Mouse (Mus musculus): ENCODE data around the gene Gramd4. TPM values are rescaled to one million over a fixed set of nuclear protein-coding genes. Genes with fewer than 3 reads are reported as not detected.
A peak's percentile ranks its signal among the peaks of the same experiment; 100 is the strongest.

Gene Gramd4
- total and polyA plus RNA-seq, 2 experiments from 2014 or later: 16.2 to 35.0 TPM

DNA sequence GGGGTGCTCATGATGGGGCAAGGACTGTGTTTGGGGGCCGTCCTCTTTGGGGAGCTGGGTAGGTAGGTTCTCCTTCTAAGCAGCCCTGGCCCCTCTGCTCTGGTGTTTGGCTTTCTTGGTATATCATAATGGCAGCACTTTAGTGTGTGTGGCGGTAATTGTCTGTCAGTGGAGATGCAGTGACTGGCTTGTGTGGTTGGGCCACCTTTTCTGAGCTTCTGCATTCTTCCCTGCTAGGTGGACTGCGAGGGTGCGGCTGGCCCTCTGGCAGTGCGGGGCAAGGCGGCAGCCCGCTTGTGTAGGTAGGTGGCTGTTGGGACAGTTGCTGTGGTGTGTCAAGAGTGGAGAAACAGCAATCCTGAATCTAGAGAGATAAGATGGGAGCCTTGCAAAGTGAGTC is 3.7 kb downstream of the Gramd4 start:
- 89% methylated on average over 7 of the region's 7 CpGs for WGBS
- H3K4me2 ChIP-seq (ENCODE audit: low read depth, low read length): peak overlapping the region; percentile 94; the same call in 1 of the 2 replicates
- H3K9me3 ChIP-seq (replicated peaks; ENCODE audit: control insufficient read depth, low read length): no peaks in the 10 kb centered on the region
- DNase-seq (ENCODE audit: low spot score) (no peak), ATAC-seq (ENCODE audit: insufficient read depth, low read depth) (no peak)
- no peak overlapping the region for H3K9ac ChIP-seq (replicated peaks; ENCODE audit: low read depth, low read length)
- no peak overlapping the region for H3K4me3 ChIP-seq (ENCODE audit: low read depth, low read length)
- TF ChIP-seq EP300 (IDR thresholded peaks at IDR 0.05; ENCODE audit: low read depth) (no peak), CTCF (IDR thresholded peaks at IDR 0.05; ENCODE audit: low read depth) (no peak)
- peaks cover 51% of the 10 kb centered on the region for H3K4me1 ChIP-seq (ENCODE audit: control insufficient read depth, insufficient read depth)
- no peaks in the 10 kb centered on the region for H3K36me3 ChIP-seq (replicated peaks; ENCODE audit: control insufficient read depth, insufficient read depth, low read length)
- no peaks in the 10 kb centered on the region for H3K27me3 ChIP-seq (ENCODE audit: control insufficient read depth, insufficient read depth, low read length)
- H3K27ac ChIP-seq (ENCODE audit: low read depth): no peak overlapping the region

GRCm38 (mm10) chr15:86061848-86062481 is 4.5 kb downstream of the Gramd4 start:
- Histone ChIP-seq H3K27me3 (ENCODE audit: control insufficient read depth, insufficient read depth, low read length) (no peaks in the 10 kb centered on the region), H3K27ac (ENCODE audit: low read depth) (no peak overlapping the region), H3K9ac (replicated peaks; ENCODE audit: low read depth, low read length) (no peak overlapping the region), H3K4me2 (ENCODE audit: low read depth, low read length) (peak overlapping the region; percentile 2; the same call in 1 of the 2 replicates), H3K9me3 (replicated peaks; ENCODE audit: control insufficient read depth, low read length) (no peaks in the 10 kb centered on the region), H3K4me1 (ENCODE audit: control insufficient read depth, insufficient read depth) (peaks cover 57% of the 10 kb centered on the region), H3K4me3 (ENCODE audit: low read depth, low read length) (no peak overlapping the region), H3K36me3 (replicated peaks; ENCODE audit: control insufficient read depth, insufficient read depth, low read length) (no peaks in the 10 kb centered on the region)
- WGBS: 55% methylated on average over 6 of the region's 6 CpGs
- no peak for TF ChIP-seq CTCF (IDR thresholded peaks at IDR 0.05; ENCODE audit: low read depth)
- no peak for TF ChIP-seq EP300 (IDR thresholded peaks at IDR 0.05; ENCODE audit: low read depth)
- ATAC-seq (ENCODE audit: insufficient read depth, low read depth) (no peak), DNase-seq (ENCODE audit: low spot score) (no peak)

- H3K27ac ChIP-seq (ENCODE audit: low read depth): no peak overlapping the region
- no peaks in the 10 kb centered on the region for H3K9me3 ChIP-seq (replicated peaks; ENCODE audit: control insufficient read depth, low read length)
- ATAC-seq (ENCODE audit: insufficient read depth, low read depth) (no peak), DNase-seq (ENCODE audit: low spot score) (no peak)
- H3K36me3 ChIP-seq (replicated peaks; ENCODE audit: control insufficient read depth, insufficient read depth, low read length): no peaks in the 10 kb centered on the region
- no peak overlapping the region for H3K9ac ChIP-seq (replicated peaks; ENCODE audit: low read depth, low read length)
- H3K27me3 ChIP-seq (ENCODE audit: control insufficient read depth, insufficient read depth, low read length): no peaks in the 10 kb centered on the region
- no peak for TF ChIP-seq EP300 (IDR thresholded peaks at IDR 0.05; ENCODE audit: low read depth)
- no peak for TF ChIP-seq CTCF (IDR thresholded peaks at IDR 0.05; ENCODE audit: low read depth)
- H3K4me2 ChIP-seq (ENCODE audit: low read depth, low read length): no peak overlapping the region
- 86% methylated on average over 8 of the region's 8 CpGs for WGBS
- H3K4me3 ChIP-seq (ENCODE audit: low read depth, low read length): no peak overlapping the region
- peaks cover 63% of the 10 kb centered on the region for H3K4me1 ChIP-seq (ENCODE audit: control insufficient read depth, insufficient read depth)
These were observed 6.8 kb downstream of the Gramd4 start for GRCm38 (mm10) chr15:86064191-86064849.

GRCm38 (mm10) chr15:86064850-86065229 is 7.3 kb downstream of the Gramd4 start:
- Histone ChIP-seq H3K27me3 (ENCODE audit: control insufficient read depth, insufficient read depth, low read length) (no peaks in the 10 kb centered on the region), H3K9ac (replicated peaks; ENCODE audit: low read depth, low read length) (no peak overlapping the region), H3K4me1 (ENCODE audit: control insufficient read depth, insufficient read depth) (peaks cover 60% of the 10 kb centered on the region), H3K4me2 (ENCODE audit: low read depth, low read length) (no peak overlapping the region), H3K36me3 (replicated peaks; ENCODE audit: control insufficient read depth, insufficient read depth, low read length) (no peaks in the 10 kb centered on the region), H3K9me3 (replicated peaks; ENCODE audit: control insufficient read depth, low read length) (no peaks in the 10 kb centered on the region), H3K4me3 (ENCODE audit: low read depth, low read length) (no peak overlapping the region), H3K27ac (ENCODE audit: low read depth) (no peak overlapping the region)
- 85% methylated on average over 3 of the region's 3 CpGs for WGBS
- no peak for ATAC-seq (ENCODE audit: insufficient read depth, low read depth)
- DNase-seq (ENCODE audit: low spot score): no peak
- TF ChIP-seq CTCF (IDR thresholded peaks at IDR 0.05; ENCODE audit: low read depth) (no peak), EP300 (IDR thresholded peaks at IDR 0.05; ENCODE audit: low read depth) (no peak)

GRCm38 (mm10) chr15:86065367-86065766 is 7.9 kb downstream of the Gramd4 start:
- Histone ChIP-seq H3K4me1 (ENCODE audit: control insufficient read depth, insufficient read depth) (peaks cover 60% of the 10 kb centered on the region), H3K9me3 (replicated peaks; ENCODE audit: control insufficient read depth, low read length) (no peaks in the 10 kb centered on the region), H3K4me3 (ENCODE audit: low read depth, low read length) (no peak overlapping the region), H3K36me3 (replicated peaks; ENCODE audit: control insufficient read depth, insufficient read depth, low read length) (no peaks in the 10 kb centered on the region), H3K27me3 (ENCODE audit: control insufficient read depth, insufficient read depth, low read length) (no peaks in the 10 kb centered on the region), H3K4me2 (ENCODE audit: low read depth, low read length) (no peak overlapping the region), H3K9ac (replicated peaks; ENCODE audit: low read depth, low read length) (no peak overlapping the region), H3K27ac (ENCODE audit: low read depth) (no peak overlapping the region)
- ATAC-seq (ENCODE audit: insufficient read depth, low read depth) (no peak), DNase-seq (ENCODE audit: low spot score) (no peak)
- 84% methylated on average over 4 of the region's 4 CpGs for WGBS
- TF ChIP-seq EP300 (IDR thresholded peaks at IDR 0.05; ENCODE audit: low read depth) (no peak), CTCF (IDR thresholded peaks at IDR 0.05; ENCODE audit: low read depth) (no peak)

Measured in heart, postnatal 0 days (tissue).